Mouse (Mus musculus) brown adipose tissue, adult 24 weeks (tissue): ENCODE data around the gene Irak4. TPM values are rescaled to one million over a fixed set of nuclear protein-coding genes. Genes with fewer than 3 reads are reported as not detected.

ENCODE experiments used
- H3K27ac ChIP-seq: fragments of 200-500 bp; replicated peaks from 2 replicates; pipeline ENCODE4 v1.5.1; 2012; ENCODE audit warnings: low read depth, mild to moderate bottlenecking, low read length
- H3K4me1 ChIP-seq: fragments of 200-500 bp; 2 replicates; pipeline ENCODE4 v1.6.1; 2012; ENCODE audit warnings: low read length, mixed read lengths; ENCODE audit not compliant: control insufficient read depth, insufficient read depth, insufficient read length
- H3K4me3 ChIP-seq: fragments of 200-500 bp; 2 replicates; pipeline ENCODE4 v1.5.1; 2012; ENCODE audit warnings: low read depth, mild to moderate bottlenecking, low read length, moderate library complexity; ENCODE audit not compliant: insufficient read depth
- polyA plus RNA-seq: library from polyadenylated mRNA; stranded (reverse); fragments of >200 nt; gene quantifications from 2 replicates; pipeline ENCODE4 v1.2.4, GENCODE M21; 2012; ENCODE audit not compliant: missing spikeins, insufficient read depth, insufficient read length

Gene Irak4
- 5.7 and 6.0 TPM in 2 replicates for polyA plus RNA-seq

DNA sequence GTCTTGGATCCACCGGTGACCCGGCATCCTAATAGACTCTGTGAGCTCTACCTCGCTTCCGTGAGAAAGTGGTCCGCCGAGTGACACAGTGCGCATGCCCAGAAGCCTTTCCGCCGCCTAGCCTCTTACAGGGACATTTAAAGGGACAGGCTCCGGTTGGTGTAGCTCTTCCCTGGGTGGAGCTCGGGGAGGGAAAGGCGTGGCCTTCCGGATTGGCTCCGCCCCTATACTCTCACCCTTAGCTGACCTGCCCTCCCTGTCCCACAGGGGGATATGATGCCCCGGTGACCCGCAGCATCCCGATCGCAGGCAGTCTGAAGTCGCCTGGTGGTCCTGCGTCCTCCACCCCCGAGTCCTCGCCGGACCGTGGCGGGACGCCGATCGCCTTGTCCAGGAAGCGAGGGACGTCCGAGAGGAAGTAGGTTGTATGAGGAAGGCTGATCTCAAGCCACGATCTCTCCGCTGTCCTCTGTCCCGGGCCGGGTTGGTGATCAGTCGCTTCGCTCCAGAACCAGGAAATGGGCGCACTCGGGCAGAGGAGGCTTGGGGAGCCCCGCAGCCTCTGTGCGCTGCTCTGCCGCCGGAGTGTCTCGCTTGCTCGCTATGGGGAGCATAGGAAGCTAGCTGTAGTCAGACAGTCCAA, at the start of gene Irak4, which contains the start of gene Pus7l:
Gene Irak4 (plus strand): TSS at position 235 of the 643 bp plus-strand sequence.
Gene Pus7l (minus strand): TSS at position 139 of the 643 bp plus-strand sequence.
- H3K27ac ChIP-seq: peak within 1 kb of the TSS; percentile 95
- no peaks in the 10 kb centered on the region for H3K4me1 ChIP-seq
- H3K4me3 ChIP-seq: peak within 1 kb of the TSS; percentile 99

DNA sequence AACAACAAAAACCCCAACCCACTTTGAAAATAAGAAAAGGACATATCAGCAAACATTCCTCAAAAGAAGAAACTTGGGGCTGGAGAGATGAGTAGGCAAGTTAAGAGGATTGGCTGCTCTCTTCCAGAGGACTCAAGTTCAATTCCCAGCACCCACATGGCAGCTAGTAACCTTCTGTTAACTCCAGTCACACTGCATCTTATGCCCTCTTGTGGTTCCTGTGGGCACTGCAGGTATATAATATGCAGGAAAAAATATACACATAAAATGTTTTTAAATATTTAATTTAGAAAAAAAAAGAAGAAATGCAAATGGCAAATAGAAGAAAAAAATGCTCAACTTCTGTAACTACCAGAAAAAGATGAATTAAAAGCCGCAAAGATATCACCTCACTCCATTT, 49.0 kb upstream of the Irak4 start:
- Histone ChIP-seq H3K4me3 (no peak overlapping the region), H3K27ac (no peak overlapping the region), H3K4me1 (no peaks in the 10 kb centered on the region)

DNA sequence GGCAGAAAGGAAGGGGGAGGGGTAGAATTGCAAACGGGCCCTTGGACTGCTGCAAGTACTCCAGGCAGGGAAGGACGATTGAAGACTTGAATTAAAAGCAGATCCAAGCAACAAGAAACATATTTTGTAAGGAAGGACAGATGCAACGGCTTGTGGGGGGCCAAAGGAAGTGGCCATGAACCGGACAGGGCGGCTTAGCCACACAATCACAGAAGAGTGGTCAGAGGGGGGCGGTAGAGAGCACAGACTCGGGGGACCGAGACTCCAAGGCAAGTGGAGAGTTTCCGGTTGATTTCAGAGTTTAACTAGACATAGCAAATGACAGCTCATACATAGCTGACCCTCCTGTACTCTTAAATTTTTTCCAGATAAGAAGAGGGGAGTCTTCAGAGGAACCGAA, 47.5 kb upstream of the Irak4 start:
- no peak overlapping the region for H3K4me3 ChIP-seq
- H3K4me1 ChIP-seq: no peaks in the 10 kb centered on the region
- no peak overlapping the region for H3K27ac ChIP-seq

DNA sequence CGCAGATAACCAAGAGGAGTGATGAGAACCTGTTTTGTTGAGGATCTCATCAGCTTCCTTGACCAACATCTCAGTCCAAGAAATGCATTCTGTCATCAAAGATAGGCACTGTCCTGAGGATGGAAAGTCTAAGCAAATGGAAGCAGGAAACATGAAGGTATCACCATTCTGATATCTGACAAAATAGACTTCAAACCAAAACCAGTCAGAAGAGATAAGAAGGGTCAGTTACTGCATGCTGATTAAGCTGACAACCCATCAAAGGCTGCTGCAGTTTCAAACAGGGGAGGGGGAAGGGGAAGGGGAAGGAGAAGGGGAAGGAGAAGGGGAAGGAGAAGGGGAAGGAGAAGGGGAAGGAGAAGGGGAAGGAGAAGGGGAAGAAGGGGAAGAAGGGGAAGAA, 44.2 kb upstream of the Irak4 start:
- no peaks in the 10 kb centered on the region for H3K4me1 ChIP-seq
- H3K27ac ChIP-seq: no peak overlapping the region
- no peak overlapping the region for H3K4me3 ChIP-seq

DNA sequence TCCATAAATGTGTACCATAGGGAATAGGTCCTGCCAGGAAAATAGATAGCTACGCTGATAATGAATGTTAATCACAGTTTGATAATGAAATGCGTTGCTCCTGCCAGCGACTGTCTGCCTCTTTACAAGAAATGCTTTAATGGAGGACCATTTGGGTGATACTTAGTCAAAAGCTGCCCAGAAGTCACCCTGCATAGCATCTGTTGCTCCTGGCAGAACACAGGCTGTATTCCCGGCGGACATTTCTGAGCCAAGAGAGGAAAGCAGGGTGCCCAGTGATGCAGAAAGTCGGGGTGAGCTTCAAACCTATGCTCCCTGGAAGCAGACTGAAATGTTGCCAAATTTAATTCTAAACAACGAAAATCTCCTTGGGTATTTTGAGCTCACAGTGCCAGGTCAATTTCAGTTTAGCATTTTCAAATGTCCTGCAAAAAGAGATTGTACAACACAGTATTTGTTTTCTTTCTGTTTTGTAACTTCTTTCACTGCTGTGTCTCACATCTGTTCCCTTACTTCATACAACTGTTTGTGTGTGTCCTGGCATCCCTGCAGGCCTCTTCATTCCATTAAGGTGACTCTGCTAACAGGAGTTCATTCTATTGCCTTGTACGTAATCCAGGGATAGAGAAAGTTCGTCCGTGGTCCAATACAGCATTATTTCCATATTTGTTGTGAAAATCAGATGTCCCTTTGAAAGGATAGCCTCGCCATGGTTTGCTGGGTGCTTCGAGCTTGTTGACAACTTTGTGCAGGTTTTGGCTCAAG, 39.8 kb upstream of the Irak4 start:
- no peaks in the 10 kb centered on the region for H3K4me1 ChIP-seq
- H3K4me3 ChIP-seq: no peak overlapping the region
- H3K27ac ChIP-seq: no peak overlapping the region

DNA sequence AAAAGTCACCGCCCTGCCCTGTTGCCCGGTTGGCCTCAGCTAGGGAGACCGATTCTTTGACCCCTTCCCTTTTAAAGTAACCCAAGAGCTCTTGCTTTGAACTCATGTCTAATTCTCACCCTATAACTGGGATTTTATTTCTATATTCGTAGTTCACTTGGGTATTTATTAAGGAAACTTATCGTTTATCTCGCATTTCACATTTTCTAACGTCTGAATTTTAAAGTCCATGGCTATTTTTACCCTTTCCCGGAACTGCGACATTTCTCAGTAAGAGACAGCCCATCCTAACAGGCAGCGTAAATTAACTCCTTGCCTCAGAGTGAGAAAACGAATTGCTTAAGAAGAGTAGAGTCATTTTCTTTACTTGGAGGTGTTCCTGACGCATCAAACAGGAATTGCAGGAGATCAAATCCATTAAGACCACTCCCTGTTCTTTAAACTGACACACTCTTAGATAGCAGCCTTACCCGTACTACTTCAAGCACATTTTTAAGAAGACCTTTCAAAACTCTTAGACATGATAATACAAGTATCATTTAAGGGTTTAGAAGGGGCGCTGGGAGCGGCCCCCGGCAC, 25.4 kb upstream of the Irak4 start:
- H3K4me1 ChIP-seq: no peaks in the 10 kb centered on the region
- no peak overlapping the region for H3K27ac ChIP-seq

DNA sequence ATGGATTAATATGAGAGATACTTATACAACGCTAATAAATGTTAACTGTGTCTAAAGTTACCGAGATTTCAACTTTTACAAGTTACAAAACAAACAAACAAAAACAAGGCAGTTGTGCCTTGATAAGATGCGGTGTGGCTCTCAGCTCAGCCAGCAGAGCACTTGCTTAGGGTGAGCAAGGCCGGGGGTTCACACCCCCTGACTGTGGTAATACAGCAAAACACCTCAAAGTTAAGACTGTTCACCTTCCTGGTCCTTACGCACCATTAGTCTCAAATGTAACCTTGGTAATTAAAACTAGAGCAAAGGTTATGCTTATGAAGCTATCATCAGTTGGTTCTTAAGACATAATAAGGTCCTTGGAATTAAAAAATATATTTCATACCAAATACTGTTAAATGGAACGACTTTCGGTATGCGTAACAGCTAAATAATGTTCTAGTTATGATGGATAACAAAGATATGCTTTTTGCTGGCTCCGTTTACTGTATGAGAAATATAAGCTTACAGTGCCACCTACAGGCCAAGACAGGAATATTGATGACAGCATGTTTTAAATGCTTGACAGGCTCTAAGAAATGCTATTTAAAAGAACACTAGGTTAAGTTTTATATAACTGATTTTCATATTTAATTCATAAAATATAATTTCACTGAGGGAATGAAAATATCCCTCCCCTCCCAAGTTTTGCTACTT, 23.1 kb upstream of the Irak4 start:
- Histone ChIP-seq H3K4me3 (no peak overlapping the region), H3K27ac (no peak overlapping the region)

More for the DNA sequence above, 25.4 kb upstream of the Irak4 start:
- peak overlapping the region; percentile 10; the same call in 1 of the 2 replicates for H3K4me3 ChIP-seq

DNA sequence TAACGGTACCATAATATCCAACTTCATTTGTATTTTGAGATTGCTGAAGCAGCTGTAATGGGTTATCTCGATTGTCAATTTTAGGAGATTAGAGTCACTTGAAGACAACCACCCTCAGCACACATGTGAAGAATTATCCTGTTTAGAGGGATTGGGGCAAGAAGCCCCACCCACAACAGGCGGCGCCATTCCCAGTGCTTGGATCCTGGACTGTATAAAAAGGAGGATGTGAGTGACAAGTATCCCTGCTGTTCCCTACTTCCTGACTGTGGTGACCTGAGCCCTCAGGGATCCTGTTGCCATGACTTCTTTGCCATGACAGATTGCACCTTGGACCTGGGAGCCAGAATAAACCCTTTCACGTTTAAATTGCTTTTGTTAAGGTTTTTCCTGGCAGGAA, 22.5 kb upstream of the Irak4 start:
- H3K27ac ChIP-seq: no peak overlapping the region
- H3K4me1 ChIP-seq: no peaks in the 10 kb centered on the region
- H3K4me3 ChIP-seq: no peak overlapping the region

More for the DNA sequence above, 23.1 kb upstream of the Irak4 start:
- no peaks in the 10 kb centered on the region for H3K4me1 ChIP-seq

DNA sequence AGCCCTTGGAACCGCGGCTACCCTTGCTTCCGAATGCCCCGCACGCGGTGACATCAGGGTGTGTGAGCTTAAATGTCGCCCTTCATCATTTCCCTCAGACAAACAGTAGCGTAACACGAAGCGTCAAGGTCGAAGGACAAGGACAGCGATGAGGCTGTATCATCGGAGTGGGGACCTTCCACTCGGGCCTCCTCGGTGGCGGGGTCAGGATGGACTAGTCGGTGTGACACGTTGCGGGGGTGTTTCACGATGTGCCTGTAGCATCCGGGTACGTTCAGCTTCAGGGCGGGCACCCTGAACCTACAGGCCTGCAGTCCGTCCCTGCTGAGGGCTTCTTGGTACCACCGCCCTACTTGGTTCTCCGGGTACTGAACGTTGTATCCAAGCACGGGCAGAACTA, 20.2 kb upstream of the Irak4 start:
- Histone ChIP-seq H3K4me3 (no peak overlapping the region), H3K27ac (no peak overlapping the region), H3K4me1 (no peaks in the 10 kb centered on the region)

DNA sequence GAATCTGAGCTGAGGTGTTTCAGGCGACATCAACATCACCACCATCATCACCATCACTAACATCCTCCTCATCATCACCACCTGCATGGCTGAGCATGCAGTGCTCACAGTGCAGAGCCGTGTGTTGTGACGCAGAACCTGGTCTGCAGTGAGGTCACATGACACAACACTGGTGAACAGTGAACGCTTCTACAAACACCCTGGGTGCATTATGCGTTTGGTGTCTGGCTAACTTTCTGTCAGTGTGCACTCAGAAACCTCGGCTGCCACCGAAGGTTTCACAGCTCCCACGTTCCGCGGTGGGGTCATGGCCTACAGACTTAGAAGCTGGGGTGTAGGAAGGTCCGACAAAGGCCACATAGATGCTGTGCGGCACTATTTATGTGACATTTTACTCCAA, 18.5 kb upstream of the Irak4 start:
- H3K4me3 ChIP-seq: no peak overlapping the region
- no peaks in the 10 kb centered on the region for H3K4me1 ChIP-seq
- H3K27ac ChIP-seq: no peak overlapping the region

DNA sequence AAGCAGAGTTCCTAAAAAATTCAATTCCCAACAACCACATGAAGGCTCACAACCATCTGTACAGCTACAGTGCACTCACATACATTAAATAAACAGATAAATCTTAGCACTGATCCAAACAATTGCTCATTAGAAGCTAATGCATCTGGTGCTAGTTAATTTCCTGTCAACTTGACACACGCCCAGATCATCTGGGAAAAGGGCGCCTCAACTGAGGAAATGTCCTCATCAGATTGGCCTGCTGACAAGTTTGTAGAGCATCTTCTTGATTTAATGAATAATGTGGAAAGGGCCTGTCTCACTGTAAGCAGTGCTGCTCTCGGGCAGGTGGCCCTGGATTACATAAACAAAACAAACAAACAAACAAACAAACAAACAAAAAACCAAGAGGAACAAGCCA, 12.9 kb upstream of the Irak4 start:
- H3K27ac ChIP-seq: no peak overlapping the region
- no peak overlapping the region for H3K4me3 ChIP-seq
- H3K4me1 ChIP-seq: no peaks in the 10 kb centered on the region

DNA sequence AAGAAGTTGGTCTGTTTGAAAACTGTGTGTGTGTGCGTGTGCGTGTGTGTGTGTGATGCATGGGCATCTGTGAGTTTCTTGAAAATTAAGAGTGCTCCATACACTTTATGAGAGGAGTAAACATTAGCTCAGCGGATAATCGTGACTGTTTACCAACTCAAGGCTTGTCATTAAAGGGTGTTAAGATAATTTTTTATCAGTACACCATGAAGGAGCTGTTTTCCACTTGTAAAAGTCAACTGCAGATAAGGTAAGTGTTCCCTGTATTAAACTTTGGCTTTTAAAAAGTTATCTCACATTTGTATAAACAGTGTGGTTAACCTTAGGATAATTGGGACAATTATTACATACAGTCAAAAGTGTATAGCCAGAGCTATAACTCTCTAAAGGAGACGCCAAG, 11.1 kb upstream of the Irak4 start:
- H3K4me3 ChIP-seq: no peak overlapping the region

DNA sequence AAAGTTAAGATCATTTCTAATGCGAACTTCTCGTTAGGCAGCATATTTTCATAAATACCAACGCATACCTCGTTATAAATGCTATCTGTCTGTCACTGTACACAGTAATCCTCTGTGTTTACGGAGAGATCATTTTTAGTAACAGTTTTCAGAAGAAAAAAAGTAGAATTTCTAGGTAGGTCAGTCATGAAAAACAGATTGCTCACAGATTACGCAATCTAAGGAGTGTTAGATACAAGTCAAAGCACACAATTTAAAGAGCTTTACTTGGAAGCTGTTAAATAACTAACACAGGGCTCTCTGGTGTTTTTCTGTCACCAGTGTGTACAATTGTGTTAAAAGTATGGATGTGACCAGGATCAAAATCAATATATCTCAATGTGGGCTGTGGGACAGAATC, 10.5 kb upstream of the Irak4 start:
- no peaks in the 10 kb centered on the region for H3K4me1 ChIP-seq
- no peak overlapping the region for H3K27ac ChIP-seq
- no peak overlapping the region for H3K4me3 ChIP-seq

More for the DNA sequence above, 11.1 kb upstream of the Irak4 start:
- H3K4me1 ChIP-seq: no peaks in the 10 kb centered on the region
- no peak overlapping the region for H3K27ac ChIP-seq

DNA sequence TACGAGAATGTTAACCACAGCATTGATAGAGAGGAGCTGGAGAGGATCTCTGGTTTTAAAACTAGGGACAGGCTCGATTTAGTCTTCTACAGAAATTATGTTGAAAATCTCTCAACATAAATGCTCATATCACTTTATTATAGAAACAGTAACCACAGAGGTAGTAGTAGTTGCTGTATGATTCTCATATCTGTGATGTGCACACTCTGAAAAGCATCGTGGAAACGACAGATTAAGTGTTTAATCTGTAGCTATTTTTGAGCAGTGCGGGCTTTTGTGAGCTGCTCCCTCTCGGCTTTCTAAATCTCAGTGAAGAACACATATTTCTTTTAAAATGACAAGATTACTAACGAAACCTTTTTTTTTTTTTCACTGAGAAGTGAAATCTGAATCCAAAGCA, 7.9 kb upstream of the Irak4 start:
- Histone ChIP-seq H3K27ac (no peak overlapping the region), H3K4me1 (no peaks in the 10 kb centered on the region), H3K4me3 (no peak overlapping the region)

DNA sequence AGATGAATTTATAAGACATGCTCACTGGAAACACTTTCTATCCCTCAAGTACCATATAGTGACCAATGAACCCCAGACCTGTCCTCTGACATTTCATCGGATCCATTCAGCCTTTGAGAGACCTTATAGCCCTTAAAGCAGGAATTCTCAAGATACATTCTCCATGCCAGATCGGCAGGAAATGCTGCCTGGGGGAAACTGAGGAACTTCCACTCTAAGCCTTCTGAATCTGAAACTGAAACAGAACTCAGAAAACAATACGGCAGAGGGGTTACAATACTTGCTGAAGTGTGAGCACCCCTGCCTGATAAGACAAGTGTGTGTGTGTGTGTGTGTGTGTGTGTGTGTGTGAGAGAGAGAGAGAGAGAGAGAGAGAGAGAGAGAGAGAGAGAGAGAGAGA, 4.1 kb upstream of the Irak4 start:
- Histone ChIP-seq H3K4me3 (no peak overlapping the region), H3K4me1 (no peaks in the 10 kb centered on the region)

More for the DNA sequence above, 4.1 kb upstream of the Irak4 start:
- H3K27ac ChIP-seq: no peak overlapping the region
